Mouse (Mus musculus) v-Abl transformed pro-B cells (cell line): ENCODE results near the gene Ndufs3.

Experiments
- in situ Hi-C, 2 experiments: fragments of 400-800 bp; cut with MboI; formaldehyde crosslinking; loops; one replicate each; pipeline ENCODE4 v1.15.1; 2025; ENCODE audit not compliant: unreplicated experiment in 2 of 2

Ndufs3 gene

GRCm38 (mm10) chr2:90866524-90866923 is 38.1 kb downstream of the Ndufs3 start:
- in situ Hi-C loops = loop anchor here (5.0 to 25.0 kb wide), 5 partner anchors 196 to 621 kb away; no protein-coding TSS in a partner anchor

GRCm38 (mm10) chr2:90864184-90864583 is 40.4 kb downstream of the Ndufs3 start:
- in situ Hi-C loops = loop anchor here (5.0 to 25.0 kb wide), 4 partner anchors 193 to 623 kb away; no protein-coding TSS in a partner anchor

- in situ Hi-C loops = loop anchor here (5.0 to 25.0 kb wide), 4 partner anchors 196 to 626 kb away; no protein-coding TSS in a partner anchor
Observed at GRCm38 (mm10) chr2:90861486-90861885, 43.1 kb downstream of the Ndufs3 start.

GRCm38 (mm10) chr2:90850401-90850800 is 54.2 kb downstream of the Ndufs3 start:
- in situ Hi-C loops = loop anchor here in 1 of 2 experiments (25.0 kb wide), 1 partner anchor 637 kb away; no protein-coding TSS in a partner anchor

GRCm38 (mm10) chr2:90848331-90848730 is 56.3 kb downstream of the Ndufs3 start:
- in situ Hi-C loops = no loop called here

GRCm38 (mm10) chr2:90847681-90848050 is 57.0 kb downstream of the Ndufs3 start:
- in situ Hi-C loops = no loop called here

GRCm38 (mm10) chr2:90846955-90847680 is 57.5 kb downstream of the Ndufs3 start, which contains the start of gene Mtch2:
TSS of gene Mtch2 (plus strand) at chr2:90847155.
- in situ Hi-C loops = no loop called here

GRCm38 (mm10) chr2:90846597-90846954 is 58.1 kb downstream of the Ndufs3 start:
- in situ Hi-C loops = no loop called here

GRCm38 (mm10) chr2:90846171-90846570 is 58.5 kb downstream of the Ndufs3 start:
- in situ Hi-C loops = no loop called here

- in situ Hi-C loops = no loop called here
Observed at GRCm38 (mm10) chr2:90845234-90845633, 59.4 kb downstream of the Ndufs3 start.
